Mouse (Mus musculus) forebrain, embryonic 11.5 days (tissue): ENCODE data around the gene Psmd9. TPM values are rescaled to one million over a fixed set of nuclear protein-coding genes. Genes with fewer than 3 reads are reported as not detected.

ENCODE experiments used
- ATAC-seq: fragments of 200-750 bp; cut with Nextera tagmentation; replicated peaks from 2 replicates; pipeline ENCODE4 v1.8.0; 2017; ENCODE audit warnings: moderate TSS enrichment; ENCODE audit not compliant: low FRiP score
- DNase-seq: peaks from one replicate; pipeline ENCODE4 v3.0.0-alpha.2; 2017; ENCODE audit warnings: low spot score
- H3K27ac ChIP-seq: fragments of 300-500 bp; sonication (generic); 2 replicates; pipeline ENCODE4 v1.5.1; 2014; ENCODE audit warnings: low read depth, low read length
- H3K27me3 ChIP-seq: fragments of 300-500 bp; sonication (generic); 2 replicates; pipeline ENCODE4 v1.6.1; 2014; ENCODE audit warnings: mild to moderate bottlenecking, low read length, mixed read lengths; ENCODE audit not compliant: control insufficient read depth, insufficient read depth
- H3K36me3 ChIP-seq: fragments of 300-500 bp; sonication (generic); 2 replicates; pipeline ENCODE4 v1.6.1; 2014; ENCODE audit warnings: mild to moderate bottlenecking, low read length, moderate library complexity, mixed read lengths; ENCODE audit not compliant: control insufficient read depth, insufficient read depth
- H3K4me1 ChIP-seq: fragments of 300-500 bp; sonication (generic); replicated peaks from 2 replicates; pipeline ENCODE4 v1.6.1; 2014; ENCODE audit warnings: low read length, mixed read lengths; ENCODE audit not compliant: control insufficient read depth, insufficient read depth
- H3K4me2 ChIP-seq: fragments of 300-500 bp; sonication (generic); 2 replicates; pipeline ENCODE4 v1.6.1; 2014; ENCODE audit warnings: low read depth, mild to moderate bottlenecking, low read length, moderate library complexity, mixed read lengths; ENCODE audit not compliant: severe bottlenecking
- H3K4me3 ChIP-seq: fragments of 300-500 bp; sonication (generic); 2 replicates; pipeline ENCODE4 v1.5.1; 2014; ENCODE audit warnings: low read depth, low read length
- H3K9ac ChIP-seq: fragments of 300-500 bp; sonication (generic); 2 replicates; pipeline ENCODE4 v1.6.1; 2014; ENCODE audit warnings: low read length
- H3K9me3 ChIP-seq: fragments of 300-500 bp; sonication (generic); 2 replicates; pipeline ENCODE4 v1.6.1; 2016; ENCODE audit warnings: low read length, mixed read lengths; ENCODE audit not compliant: control insufficient read depth
- WGBS: fragments of 180-500 bp; shearing (Covaris S2); extraction: QIAGEN DNeasy Blood & Tissue Kit; methylation state at CpG from one replicate; pipeline ENCODE4 v1.1.7; 2014; 5-methylcytosine and 5-hydroxymethylcytosine counted together
- polyA plus RNA-seq: library from polyadenylated mRNA; unstranded; fragments of >200 nt; fragmentation: Nextera tagmentation; extraction: Ambion mirVana; gene quantifications from 2 replicates; pipeline ENCODE4 v1.2.1, GENCODE M21; 2014

The Psmd9 gene
- polyA plus RNA-seq, 1 experiment from 2014 or later = 68.5 TPM

DNA sequence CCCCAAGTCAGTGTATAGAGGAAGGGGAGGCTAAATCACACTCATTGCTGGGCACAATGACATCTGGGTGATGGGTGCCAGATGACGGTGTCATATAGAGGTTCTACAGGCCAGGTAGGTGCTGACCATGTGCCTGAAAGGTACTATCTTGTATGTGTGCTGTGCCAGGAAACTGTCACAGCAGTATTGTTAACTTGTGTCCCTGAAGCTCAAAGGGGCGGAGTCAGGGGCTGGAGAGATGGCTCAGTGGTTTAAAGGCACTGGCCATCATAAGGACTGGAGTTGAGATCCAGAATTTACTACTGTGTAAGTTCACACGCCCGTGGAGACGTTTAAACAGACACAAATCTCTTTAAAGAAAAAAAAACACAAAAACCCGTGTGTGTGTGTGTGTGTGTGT is 60.1 kb downstream of the Psmd9 start:
- no peaks in the 10 kb centered on the region for H3K9me3 ChIP-seq
- H3K4me1 ChIP-seq = no peaks in the 10 kb centered on the region; the same call in 1 of the 2 replicates
- H3K9ac ChIP-seq = no peak overlapping the region
- H3K4me3 ChIP-seq = no peak overlapping the region
- DNase-seq = no peak
- no peaks in the 10 kb centered on the region for H3K27me3 ChIP-seq
- no peak for ATAC-seq
- H3K27ac ChIP-seq = no peak overlapping the region
- H3K4me2 ChIP-seq = no peak overlapping the region
- WGBS = 92% methylated on average over 6 of the region's 6 CpGs
- no peaks in the 10 kb centered on the region for H3K36me3 ChIP-seq

DNA sequence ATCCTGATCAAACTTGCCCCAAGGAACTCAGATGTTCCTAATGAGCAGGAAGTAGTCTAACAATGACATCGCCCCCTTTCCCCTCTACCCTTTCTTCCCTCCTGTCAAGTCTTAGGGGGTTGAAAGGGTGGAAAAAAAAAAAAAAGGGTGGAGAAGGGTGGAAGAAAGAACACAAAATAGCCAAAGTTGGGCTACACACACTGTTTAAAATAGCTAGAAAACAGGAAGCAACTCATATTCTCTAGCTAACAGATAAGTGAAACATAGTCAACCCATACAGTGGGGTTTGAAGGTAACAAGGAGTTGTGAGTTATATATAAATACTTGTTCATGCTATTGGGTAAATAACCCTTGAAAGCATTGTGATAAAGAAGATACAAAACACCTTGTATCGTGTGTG is 63.0 kb downstream of the Psmd9 start:
- Histone ChIP-seq H3K27me3 (no peaks in the 10 kb centered on the region), H3K4me1 (no peaks in the 10 kb centered on the region; the same call in 1 of the 2 replicates), H3K9me3 (no peaks in the 10 kb centered on the region), H3K4me2 (no peak overlapping the region), H3K9ac (no peak overlapping the region), H3K4me3 (no peak overlapping the region), H3K36me3 (no peaks in the 10 kb centered on the region), H3K27ac (no peak overlapping the region)
- DNase-seq = no peak
- 91% methylated on average over 2 of the region's 2 CpGs for WGBS
- ATAC-seq = no peak

DNA sequence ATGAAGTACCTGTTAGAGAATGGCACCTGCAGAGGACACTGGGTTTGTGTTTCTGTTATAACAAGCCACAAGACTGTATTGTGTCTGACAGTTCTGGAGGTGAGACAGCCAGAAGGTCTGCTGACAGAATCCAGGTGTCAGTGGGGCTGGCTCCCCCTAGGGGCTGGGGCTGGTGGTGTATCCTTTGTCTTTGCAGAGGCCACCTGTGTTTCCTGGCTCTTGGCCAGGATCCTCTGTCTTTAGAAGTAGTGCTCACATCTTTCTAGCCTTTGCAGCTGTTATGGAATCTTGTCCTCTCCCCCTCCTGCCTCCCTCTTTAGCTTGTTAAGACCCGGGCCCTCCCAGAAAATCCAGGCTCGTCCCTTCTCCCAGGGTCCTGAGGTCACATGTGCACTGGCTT is 66.5 kb downstream of the Psmd9 start:
- no peaks in the 10 kb centered on the region; the same call in 1 of the 2 replicates for H3K36me3 ChIP-seq
- H3K9me3 ChIP-seq = no peaks in the 10 kb centered on the region
- H3K27ac ChIP-seq = no peak overlapping the region
- H3K27me3 ChIP-seq = no peaks in the 10 kb centered on the region
- no peak for ATAC-seq
- no peak overlapping the region for H3K4me2 ChIP-seq
- H3K9ac ChIP-seq = no peak overlapping the region
- peak; percentile 78 for DNase-seq
- no peaks in the 10 kb centered on the region for H3K4me1 ChIP-seq
- H3K4me3 ChIP-seq = no peak overlapping the region
- 69% methylated on average over 2 of the region's 2 CpGs for WGBS

DNA sequence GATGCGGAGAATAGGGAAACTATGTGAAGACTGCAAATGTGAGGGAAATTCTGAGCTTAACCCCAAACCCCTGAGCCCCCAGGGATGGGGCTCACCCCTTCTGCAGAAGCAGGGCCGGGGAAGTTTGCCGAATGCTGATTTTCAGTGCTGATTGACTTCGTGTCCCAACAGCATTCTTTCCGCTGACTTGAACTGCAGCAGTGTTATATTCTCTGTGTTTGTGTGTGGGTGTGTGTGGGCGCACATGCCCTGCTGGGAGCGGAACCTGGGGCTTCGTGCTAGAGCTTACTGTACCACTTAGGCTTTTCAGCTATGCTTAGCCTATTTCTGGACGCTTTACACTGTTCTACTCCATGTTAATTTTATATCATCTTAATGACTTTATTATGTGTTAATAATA is 67.2 kb downstream of the Psmd9 start:
- Histone ChIP-seq H3K36me3 (no peaks in the 10 kb centered on the region; the same call in 1 of the 2 replicates), H3K9me3 (no peaks in the 10 kb centered on the region), H3K4me2 (no peak overlapping the region), H3K9ac (no peak overlapping the region), H3K27ac (no peak overlapping the region), H3K27me3 (no peaks in the 10 kb centered on the region), H3K4me3 (no peak overlapping the region), H3K4me1 (no peaks in the 10 kb centered on the region)
- DNase-seq (peak; percentile 41), ATAC-seq (no peak)
- 93% methylated on average over 9 of the region's 9 CpGs for WGBS

DNA sequence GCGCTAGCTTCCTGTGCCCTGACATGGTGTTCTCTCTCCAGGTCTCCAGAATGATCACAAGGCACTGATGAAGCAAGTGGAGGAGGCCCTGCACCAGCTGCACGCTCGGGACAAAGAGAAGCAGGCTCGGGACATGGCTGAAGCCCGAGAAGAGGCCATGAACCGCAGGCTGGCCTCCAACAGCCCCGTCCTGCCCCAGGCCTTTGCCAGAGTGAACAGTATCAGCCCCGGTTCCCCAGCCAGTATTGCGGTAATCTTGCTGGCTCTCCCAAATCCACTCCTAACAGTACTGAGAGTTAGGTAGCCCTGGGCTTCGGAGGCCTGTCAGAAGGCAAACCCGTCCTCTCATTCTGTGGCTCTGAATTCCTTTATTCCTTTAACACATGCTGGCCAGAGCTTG is 70.3 kb downstream of the Psmd9 start:
- no peak overlapping the region for H3K9ac ChIP-seq
- no peaks in the 10 kb centered on the region for H3K9me3 ChIP-seq
- H3K27me3 ChIP-seq = no peaks in the 10 kb centered on the region
- DNase-seq (no peak), ATAC-seq (no peak)
- H3K27ac ChIP-seq = no peak overlapping the region
- H3K4me1 ChIP-seq = no peaks in the 10 kb centered on the region
- H3K4me2 ChIP-seq = no peak overlapping the region
- no peak overlapping the region for H3K4me3 ChIP-seq
- 92% methylated on average over 11 of the region's 11 CpGs for WGBS
- H3K36me3 ChIP-seq = no peaks in the 10 kb centered on the region; the same call in 1 of the 2 replicates

DNA sequence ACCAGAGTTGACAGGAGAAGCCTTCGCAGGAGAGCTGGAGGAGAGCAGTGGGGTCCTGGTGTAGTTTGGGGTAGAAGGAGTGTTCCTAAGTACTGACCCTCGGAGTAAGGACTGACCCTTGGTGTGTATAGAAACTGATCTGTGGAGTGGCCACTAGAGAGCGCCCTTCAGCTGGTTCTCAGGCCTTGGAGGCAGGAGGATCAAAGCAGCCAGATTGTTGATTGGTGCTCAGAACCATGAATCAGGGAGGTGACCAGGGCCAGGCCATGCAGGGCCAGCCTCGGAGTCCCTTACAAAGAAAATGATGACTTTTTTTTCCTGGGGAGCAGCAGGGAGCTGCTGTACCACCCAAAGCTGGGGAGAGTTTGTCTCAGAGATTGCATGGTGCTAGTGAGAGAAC is 76.3 kb downstream of the Psmd9 start:
- no peaks in the 10 kb centered on the region for H3K27me3 ChIP-seq

DNA sequence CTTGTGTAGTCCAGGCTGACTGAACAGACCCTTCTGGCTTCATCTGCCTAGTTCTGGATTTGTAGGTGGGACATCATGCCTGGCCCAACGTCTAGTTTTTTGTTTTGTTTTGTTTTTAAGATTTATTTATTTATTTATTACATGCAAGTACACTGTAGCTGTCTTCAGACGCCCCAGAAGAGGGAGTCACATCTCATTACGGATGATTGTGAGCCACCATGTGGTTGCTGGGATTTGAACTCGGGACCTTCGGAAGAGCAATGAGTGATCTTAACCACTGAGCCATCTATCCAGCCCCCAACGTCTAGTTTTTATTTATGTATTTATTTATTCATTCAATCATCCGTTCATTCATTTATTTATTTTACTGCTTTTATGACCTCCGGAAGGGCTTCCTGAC is 82.2 kb downstream of the Psmd9 start:
- Histone ChIP-seq H3K9ac (no peak overlapping the region), H3K27me3 (no peaks in the 10 kb centered on the region), H3K9me3 (no peaks in the 10 kb centered on the region), H3K4me2 (no peak overlapping the region; the same call in 1 of the 2 replicates), H3K4me1 (0 out of 2 replicates have a peak, but pooled peaks cover 2% of the 10 kb centered on the region), H3K36me3 (no peaks in the 10 kb centered on the region), H3K4me3 (no peak overlapping the region), H3K27ac (no peak overlapping the region)
- 72% methylated on average over 8 of the region's 8 CpGs for WGBS
- ATAC-seq (no peak), DNase-seq (no peak)

More for the DNA sequence above, 76.3 kb downstream of the Psmd9 start:
- Histone ChIP-seq H3K9ac (no peak overlapping the region), H3K4me2 (no peak overlapping the region), H3K9me3 (no peaks in the 10 kb centered on the region), H3K4me3 (no peak overlapping the region), H3K27ac (no peak overlapping the region), H3K4me1 (no peaks in the 10 kb centered on the region), H3K36me3 (no peaks in the 10 kb centered on the region)
- DNase-seq (peak; percentile 78), ATAC-seq (no peak)
- 21% methylated on average over 4 of the region's 4 CpGs for WGBS

DNA sequence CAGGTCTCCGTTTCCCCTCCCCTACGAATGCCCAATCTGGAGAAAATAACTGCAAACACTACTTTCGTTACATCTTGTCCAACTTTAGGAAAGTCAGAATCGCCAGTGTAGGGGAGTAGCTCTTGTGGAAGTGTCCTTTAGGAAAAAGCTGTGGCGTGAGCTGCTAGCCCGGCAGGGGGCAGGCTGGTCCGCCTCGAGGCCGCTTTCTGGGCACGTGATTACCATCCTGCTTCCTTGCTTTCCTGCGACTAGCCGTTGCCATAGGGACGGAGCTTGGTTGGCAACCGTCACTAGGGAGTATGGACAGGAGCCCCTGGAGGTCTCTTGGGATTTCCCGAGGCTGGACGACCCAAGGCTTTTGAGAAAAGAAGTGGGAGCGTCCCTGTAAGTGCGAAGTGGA is 82.6 kb downstream of the Psmd9 start, which contains the start of gene Wdr66:
Gene Wdr66, plus strand, starts transcription at position 269 of the 400 bp plus-strand sequence.
- peak; percentile 90 for ATAC-seq
- peak; percentile 96 for DNase-seq
- no peaks in the 10 kb centered on the region for H3K9me3 ChIP-seq
- no peaks in the 10 kb centered on the region for H3K36me3 ChIP-seq
- no peak within 1 kb of the TSS for H3K27ac ChIP-seq
- H3K4me2 ChIP-seq = peak within 1 kb of the TSS; percentile 46; the same call in 1 of the 2 replicates
- peak within 1 kb of the TSS; percentile 7; the same call in 1 of the 2 replicates for H3K4me3 ChIP-seq
- H3K4me1 ChIP-seq = 0 out of 2 replicates have a peak, but pooled peaks cover 2% of the 10 kb centered on the region
- H3K27me3 ChIP-seq = no peaks in the 10 kb centered on the region
- WGBS = 3% methylated on average over 18 of the region's 18 CpGs
- no peak within 1 kb of the TSS for H3K9ac ChIP-seq
